Mouse (Mus musculus) ES-CJ7 (cell line): ENCODE measurements around the gene Mcidas.

ENCODE experiments used
- DNase-seq: peaks from one replicate; pipeline ENCODE4 v3.0.0; 2011; ENCODE audit warnings: low read depth, low spot score

Mcidas gene

GRCm38 (mm10) chr13:112993531-112994152 is at the start of gene Mcidas:
TSS of gene Mcidas (plus strand) at chr13:112993845.
- DNase-seq = no peak

- no peak for DNase-seq
Observed at GRCm38 (mm10) chr13:112945312-112945711, 48.3 kb upstream of the Mcidas start.

GRCm38 (mm10) chr13:112945900-112946299 is 47.7 kb upstream of the Mcidas start:
- no peak for DNase-seq

GRCm38 (mm10) chr13:112954067-112954466 is 39.6 kb upstream of the Mcidas start:
- DNase-seq = no peak

- DNase-seq = no peak
Observed at GRCm38 (mm10) chr13:112963081-112963480, 30.6 kb upstream of the Mcidas start.

- DNase-seq = no peak
Observed at GRCm38 (mm10) chr13:112964421-112964820, 29.2 kb upstream of the Mcidas start.

- no peak for DNase-seq
Observed at GRCm38 (mm10) chr13:112967267-112967666, 26.4 kb upstream of the Mcidas start.

- no peak for DNase-seq
Observed at GRCm38 (mm10) chr13:112976720-112977119, 16.9 kb upstream of the Mcidas start.

GRCm38 (mm10) chr13:112985605-112986450 is 7.8 kb upstream of the Mcidas start:
- DNase-seq = peak; percentile 90

- no peak for DNase-seq
Observed at GRCm38 (mm10) chr13:112986451-112986950, 7.1 kb upstream of the Mcidas start.

GRCm38 (mm10) chr13:112987532-112987943 is 6.1 kb upstream of the Mcidas start, which contains the start of gene Ccno:
TSS of gene Ccno (plus strand) at chr13:112987802.
- DNase-seq = peak; percentile 94

- peak; percentile 39 for DNase-seq
Observed at GRCm38 (mm10) chr13:112987991-112988390, 5.7 kb upstream of the Mcidas start.

GRCm38 (mm10) chr13:112988866-112989265 is 4.8 kb upstream of the Mcidas start:
- peak; percentile 37 for DNase-seq

- DNase-seq = peak; percentile 33
Observed at GRCm38 (mm10) chr13:112989541-112989940, 4.1 kb upstream of the Mcidas start.

- DNase-seq = no peak
Observed at GRCm38 (mm10) chr13:112990346-112990745, 3.3 kb upstream of the Mcidas start.

GRCm38 (mm10) chr13:112994191-112994590 is 546 bp downstream of the Mcidas start:
- peak; percentile 88 for DNase-seq

GRCm38 (mm10) chr13:112996407-112996806 is 2.8 kb downstream of the Mcidas start:
- DNase-seq = no peak

GRCm38 (mm10) chr13:112997369-112997768 is 3.7 kb downstream of the Mcidas start:
- DNase-seq = no peak

GRCm38 (mm10) chr13:112998427-112999201 is 5.0 kb downstream of the Mcidas start:
- peak; percentile 35 for DNase-seq

GRCm38 (mm10) chr13:113000090-113000489 is 6.4 kb downstream of the Mcidas start:
- no peak for DNase-seq

GRCm38 (mm10) chr13:113000576-113001318 is 7.1 kb downstream of the Mcidas start:
- DNase-seq = no peak
